Mouse (Mus musculus) lung, embryonic 14.5 days (tissue): ENCODE data around the gene Slc2a12. TPM values are rescaled to one million over a fixed set of nuclear protein-coding genes. Genes with fewer than 3 reads are reported as not detected.
A peak's percentile ranks its signal among the peaks of the same experiment; 100 is the strongest.

Experiments used
- ATAC-seq: fragments of 200-750 bp; cut with Nextera tagmentation; 2 replicates; pipeline ENCODE4 v1.8.0; 2017; ENCODE audit warnings: mild to moderate bottlenecking, moderate TSS enrichment, moderate library complexity; ENCODE audit not compliant: insufficient read depth
- DNase-seq: peaks from one replicate; pipeline ENCODE4 v3.0.0-alpha.2; 2015
- H3K27ac ChIP-seq: fragments of 300-500 bp; sonication (generic); 2 replicates; pipeline ENCODE4 v1.5.1; 2014; ENCODE audit warnings: low read depth, mild to moderate bottlenecking, moderate library complexity
- H3K27me3 ChIP-seq: fragments of 300-500 bp; sonication (generic); 2 replicates; pipeline ENCODE4 v1.6.1; 2014; ENCODE audit warnings: low read length, control low read depth; ENCODE audit not compliant: insufficient read depth
- H3K36me3 ChIP-seq: fragments of 300-500 bp; sonication (generic); 2 replicates; pipeline ENCODE4 v1.6.1; 2014; ENCODE audit warnings: control low read depth; ENCODE audit not compliant: insufficient read depth
- H3K4me1 ChIP-seq: fragments of 300-500 bp; sonication (generic); 2 replicates; pipeline ENCODE4 v1.6.1; 2014; ENCODE audit warnings: antibody characterized with exemption, control low read depth; ENCODE audit not compliant: insufficient read depth
- H3K4me2 ChIP-seq: fragments of 300-500 bp; sonication (generic); 2 replicates; pipeline ENCODE4 v1.6.1; 2014; ENCODE audit warnings: mild to moderate bottlenecking
- H3K4me3 ChIP-seq: fragments of 300-500 bp; sonication (generic); 2 replicates; pipeline ENCODE4 v1.5.1; 2014; ENCODE audit warnings: low read depth, low read length
- H3K9ac ChIP-seq: fragments of 300-500 bp; sonication (generic); 2 replicates; pipeline ENCODE4 v1.6.1; 2014
- H3K9me3 ChIP-seq: fragments of 300-500 bp; sonication (generic); 2 replicates; pipeline ENCODE4 v1.6.1; 2016; ENCODE audit warnings: low read depth, low read length, control low read depth
- CTCF ChIP-seq: IDR thresholded peaks from 2 replicates; pipeline ENCODE4 v1.5.1; 2016; ENCODE audit warnings: antibody characterized with exemption, low read depth
- WGBS: fragments of 180-500 bp; shearing (Covaris S2); extraction: QIAGEN DNeasy Blood & Tissue Kit; methylation state at CpG from one replicate; pipeline ENCODE4 v1.1.7; 2014; 5-methylcytosine and 5-hydroxymethylcytosine counted together
- polyA plus RNA-seq: library from polyadenylated mRNA; unstranded; fragments of >200 nt; fragmentation: Nextera tagmentation; extraction: Ambion mirVana; gene quantifications from 2 replicates; pipeline ENCODE4 v1.2.1, GENCODE M21; 2014

The Slc2a12 gene
- polyA plus RNA-seq, 1 experiment from 2014 or later: 1.1 TPM

GRCm38 (mm10) chr10:22698158-22698953 is 53.5 kb downstream of the Slc2a12 start:
- no peak for TF ChIP-seq CTCF
- ATAC-seq (peak; percentile 75), DNase-seq (peak; percentile 45)
- no peaks in the 10 kb centered on the region for H3K27me3 ChIP-seq
- H3K9ac ChIP-seq: no peak overlapping the region
- H3K4me3 ChIP-seq: no peak overlapping the region
- peak overlapping the region; percentile 36; the same call in 1 of the 2 replicates for H3K27ac ChIP-seq
- no peaks in the 10 kb centered on the region for H3K9me3 ChIP-seq
- 0 out of 2 replicates have a peak, but pooled peaks cover 13% of the 10 kb centered on the region for H3K36me3 ChIP-seq
- no peaks in the 10 kb centered on the region for H3K4me1 ChIP-seq
- 61% methylated on average over 9 of the region's 9 CpGs for WGBS
- no peak overlapping the region for H3K4me2 ChIP-seq

GRCm38 (mm10) chr10:22699487-22700335 is 54.9 kb downstream of the Slc2a12 start:
- Histone ChIP-seq H3K36me3 (peaks cover 24% of the 10 kb centered on the region; the same call in 1 of the 2 replicates), H3K9ac (no peak overlapping the region), H3K27me3 (no peaks in the 10 kb centered on the region), H3K27ac (no peak overlapping the region), H3K4me3 (no peak overlapping the region), H3K4me1 (no peaks in the 10 kb centered on the region), H3K4me2 (no peak overlapping the region), H3K9me3 (no peaks in the 10 kb centered on the region)
- DNase-seq: peak; percentile 24
- no peak for ATAC-seq
- WGBS: 63% methylated on average over 19 of the region's 19 CpGs
- no peak for TF ChIP-seq CTCF

- H3K36me3 ChIP-seq: peaks cover 31% of the 10 kb centered on the region; the same call in 1 of the 2 replicates
- H3K27me3 ChIP-seq: no peaks in the 10 kb centered on the region
- 57% methylated on average over 9 of the region's 9 CpGs for WGBS
- TF ChIP-seq CTCF: no peak
- no peaks in the 10 kb centered on the region for H3K4me1 ChIP-seq
- H3K4me2 ChIP-seq: no peak overlapping the region
- H3K9me3 ChIP-seq: no peaks in the 10 kb centered on the region
- H3K4me3 ChIP-seq: no peak overlapping the region
- no peak overlapping the region for H3K9ac ChIP-seq
- ATAC-seq (no peak), DNase-seq (no peak)
- no peak overlapping the region for H3K27ac ChIP-seq
Observed at GRCm38 (mm10) chr10:22700773-22701172, 56.0 kb downstream of the Slc2a12 start.

- peaks cover 40% of the 10 kb centered on the region; the same call in 1 of the 2 replicates for H3K36me3 ChIP-seq
- 61% methylated on average over 12 of the region's 12 CpGs for WGBS
- no peaks in the 10 kb centered on the region for H3K27me3 ChIP-seq
- no peak overlapping the region for H3K27ac ChIP-seq
- no peak overlapping the region for H3K4me2 ChIP-seq
- TF ChIP-seq CTCF: no peak
- H3K9me3 ChIP-seq: no peaks in the 10 kb centered on the region
- H3K4me3 ChIP-seq: no peak overlapping the region
- H3K9ac ChIP-seq: no peak overlapping the region
- no peaks in the 10 kb centered on the region for H3K4me1 ChIP-seq
- DNase-seq (no peak), ATAC-seq (no peak)
Observed at GRCm38 (mm10) chr10:22701485-22702315, 56.9 kb downstream of the Slc2a12 start.

- Histone ChIP-seq H3K4me1 (no peaks in the 10 kb centered on the region), H3K36me3 (peaks cover 62% of the 10 kb centered on the region), H3K27ac (no peak overlapping the region), H3K27me3 (no peaks in the 10 kb centered on the region), H3K4me2 (no peak overlapping the region), H3K9me3 (no peaks in the 10 kb centered on the region), H3K9ac (no peak overlapping the region), H3K4me3 (no peak overlapping the region)
- ATAC-seq: no peak
- no peak for TF ChIP-seq CTCF
- WGBS: 85% methylated on average over 6 of the region's 6 CpGs
- no peak for DNase-seq
Observed at GRCm38 (mm10) chr10:22703844-22704243, 59.0 kb downstream of the Slc2a12 start.

GRCm38 (mm10) chr10:22708190-22708843 is 63.5 kb downstream of the Slc2a12 start:
- Histone ChIP-seq H3K4me2 (no peak overlapping the region), H3K9me3 (no peaks in the 10 kb centered on the region), H3K27ac (no peak overlapping the region), H3K4me3 (no peak overlapping the region), H3K4me1 (no peaks in the 10 kb centered on the region), H3K36me3 (peaks cover 63% of the 10 kb centered on the region), H3K27me3 (no peaks in the 10 kb centered on the region), H3K9ac (no peak overlapping the region)
- peak; percentile 47; the same call in 1 of the 2 replicates for ATAC-seq
- DNase-seq: no peak
- WGBS: 68% methylated on average over 7 of the region's 7 CpGs
- no peak; the same call in 1 of the 2 replicates for TF ChIP-seq CTCF
